Mouse (Mus musculus): ENCODE measurements around the gene BC049352. TPM values are rescaled to one million over a fixed set of nuclear protein-coding genes. Genes with fewer than 3 reads are reported as not detected.
A peak's percentile ranks its signal among the peaks of the same experiment; 100 is the strongest.

Gene BC049352
- total RNA-seq, 2 experiments from 2014 or later = 0.36 TPM; not detected in 1

DNA sequence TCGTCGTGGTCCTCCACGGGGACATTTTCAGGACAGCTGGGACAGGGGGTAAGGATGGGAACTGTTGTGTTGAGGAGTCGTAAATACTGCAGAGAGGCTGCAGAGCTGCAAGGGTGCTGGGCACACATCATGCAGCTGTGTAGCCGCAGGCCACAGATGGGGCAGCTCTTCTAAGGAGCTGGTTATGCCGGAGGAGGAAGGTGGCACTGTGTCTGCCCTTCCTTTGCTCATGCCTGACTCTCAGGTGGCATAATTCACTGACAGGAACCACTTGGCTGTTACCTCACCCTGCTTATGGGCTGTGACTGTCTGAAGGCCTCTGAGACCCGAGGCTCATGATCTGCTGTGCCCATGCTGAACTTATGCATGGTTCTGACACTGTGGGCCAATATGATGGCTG lies 68.5 kb downstream of the BC049352 start:
- no peak for DNase-seq

DNA sequence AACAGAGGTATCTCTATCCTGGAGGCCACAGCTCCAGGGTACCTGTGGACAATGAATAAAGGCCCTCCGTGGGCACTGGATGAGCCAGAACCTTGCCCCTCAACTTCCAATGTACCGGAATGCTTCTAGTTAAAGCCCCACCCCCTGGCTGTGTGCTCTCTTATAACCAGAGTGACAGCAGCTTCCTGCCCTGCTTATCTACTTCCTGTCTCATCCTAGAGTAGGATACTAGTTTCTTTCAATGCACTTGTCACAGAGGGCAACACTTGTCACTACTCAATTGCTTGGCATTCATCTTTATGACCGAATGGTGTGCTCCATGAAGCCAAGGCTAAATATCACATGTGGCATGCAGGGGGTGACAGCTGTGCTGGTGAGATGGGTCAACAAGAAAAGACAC lies 69.5 kb downstream of the BC049352 start:
- no peak for DNase-seq

DNA sequence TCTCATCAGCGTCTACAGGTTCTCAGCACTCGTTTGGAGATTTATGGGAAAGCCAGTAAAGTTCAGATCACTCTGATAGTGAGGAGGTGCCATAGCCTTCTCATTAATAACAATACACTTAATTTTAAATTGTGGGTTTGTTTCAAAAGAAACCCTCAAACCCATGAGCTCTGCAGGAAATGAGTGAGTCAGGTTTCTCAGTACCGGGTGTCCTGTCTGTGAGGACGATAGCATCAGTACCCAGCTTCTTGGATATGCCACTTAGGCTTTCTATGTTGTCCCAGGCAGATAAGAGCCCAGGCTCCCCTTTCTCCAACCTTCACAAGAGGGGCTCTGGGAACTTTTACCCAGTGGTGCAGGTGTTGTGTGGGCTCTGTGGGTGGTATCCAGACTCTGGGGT lies 70.2 kb downstream of the BC049352 start:
- DNase-seq = no peak

DNA sequence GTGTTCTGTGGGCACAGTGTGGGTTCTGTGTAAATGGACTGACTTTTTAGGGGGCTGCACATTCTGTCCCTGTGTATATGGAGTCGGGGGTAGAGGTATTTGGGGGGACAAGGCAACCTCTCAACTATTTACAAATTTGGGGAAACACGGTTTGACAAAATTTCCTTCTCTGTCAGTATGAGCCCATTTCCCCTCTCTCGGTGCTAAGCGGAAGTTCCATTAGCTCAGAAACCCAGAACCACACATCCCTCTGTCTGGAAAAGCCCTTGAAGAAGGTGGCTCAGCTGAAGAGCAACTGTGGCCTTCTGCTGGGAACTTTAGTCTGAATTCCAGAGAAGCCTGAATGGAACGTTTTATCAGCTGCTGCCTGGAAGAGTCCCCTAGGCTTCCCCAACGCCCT lies 70.6 kb downstream of the BC049352 start:
- DNase-seq = no peak

DNA sequence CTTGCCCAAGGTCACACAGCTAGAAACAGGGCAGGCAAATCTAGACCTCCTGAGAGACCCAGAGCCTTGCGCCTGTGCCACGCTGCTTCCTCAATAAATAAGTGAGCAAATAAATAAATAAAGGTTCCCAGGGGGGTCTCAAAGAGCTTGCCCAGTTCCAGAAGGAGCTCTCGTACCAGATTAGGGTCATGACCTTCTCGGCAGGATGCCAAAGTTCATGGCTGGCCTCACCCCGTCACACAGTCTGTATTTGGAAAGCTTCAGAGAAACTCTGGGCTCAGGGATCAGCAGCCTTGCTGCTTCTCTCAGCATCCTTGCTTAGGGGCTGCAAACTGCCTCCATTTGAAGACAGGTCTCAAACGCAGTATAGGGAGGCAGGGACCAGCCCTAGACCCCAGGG lies 72.2 kb downstream of the BC049352 start:
- no peak for DNase-seq

DNA sequence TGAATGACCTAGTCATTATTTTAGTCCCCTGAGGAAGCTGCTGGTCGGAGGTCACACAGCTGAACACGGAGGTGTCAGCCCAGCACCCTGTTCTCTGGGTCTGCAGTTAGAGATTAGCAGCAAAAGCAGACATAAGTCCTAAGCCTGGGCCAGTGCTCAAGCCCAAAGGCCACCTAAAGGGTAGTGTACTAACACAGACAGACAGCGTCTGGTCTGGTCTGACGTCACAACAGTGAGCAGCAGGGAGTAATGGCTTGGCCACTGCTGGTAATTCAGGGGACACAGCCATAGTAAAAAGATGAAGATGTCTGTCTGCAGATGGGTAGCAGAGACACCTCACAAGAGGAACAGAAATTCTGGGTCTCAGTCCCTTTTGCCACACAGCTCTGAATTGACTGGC lies 72.8 kb downstream of the BC049352 start:
- no peak for DNase-seq

DNA sequence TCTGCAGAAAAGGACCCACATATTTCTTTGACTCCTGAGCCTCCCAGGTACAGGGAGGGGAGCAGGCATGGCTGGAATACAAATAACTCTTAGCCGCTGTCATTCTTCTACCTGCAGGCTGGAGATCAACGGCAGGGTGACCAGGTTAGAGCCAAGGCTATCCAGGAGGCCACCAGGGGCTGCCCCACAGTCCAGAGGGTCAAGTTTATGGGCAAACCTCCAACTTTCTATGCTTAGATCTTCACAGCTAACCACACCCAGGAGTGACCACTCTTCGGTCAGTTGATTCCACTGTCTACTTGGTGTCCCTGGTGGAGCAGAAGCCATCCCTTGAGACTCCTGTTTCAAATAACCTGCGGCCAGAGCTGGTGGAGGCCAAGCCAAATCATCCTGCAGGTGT lies 73.6 kb downstream of the BC049352 start:
- no peak for DNase-seq

DNA sequence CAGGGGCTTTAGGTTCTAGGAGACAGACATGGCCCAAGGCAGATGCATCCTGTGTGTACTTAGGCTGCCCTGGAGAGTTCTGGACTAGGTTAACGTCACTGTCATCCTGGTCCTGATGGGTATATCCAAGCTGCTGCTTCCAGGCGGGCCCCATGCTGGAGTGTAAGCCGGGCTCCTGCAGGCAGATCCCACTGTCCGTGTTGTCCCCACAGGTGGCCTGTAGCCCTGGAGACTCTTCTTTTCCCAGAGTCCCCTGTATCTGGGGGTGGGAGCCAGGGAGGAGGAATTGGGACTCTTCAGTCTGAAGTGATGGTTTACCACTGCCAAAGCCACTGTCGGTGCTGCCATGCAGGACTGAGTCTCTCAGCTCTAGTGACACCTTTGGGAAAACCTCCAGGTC lies 74.2 kb downstream of the BC049352 start:
- DNase-seq = no peak

DNA sequence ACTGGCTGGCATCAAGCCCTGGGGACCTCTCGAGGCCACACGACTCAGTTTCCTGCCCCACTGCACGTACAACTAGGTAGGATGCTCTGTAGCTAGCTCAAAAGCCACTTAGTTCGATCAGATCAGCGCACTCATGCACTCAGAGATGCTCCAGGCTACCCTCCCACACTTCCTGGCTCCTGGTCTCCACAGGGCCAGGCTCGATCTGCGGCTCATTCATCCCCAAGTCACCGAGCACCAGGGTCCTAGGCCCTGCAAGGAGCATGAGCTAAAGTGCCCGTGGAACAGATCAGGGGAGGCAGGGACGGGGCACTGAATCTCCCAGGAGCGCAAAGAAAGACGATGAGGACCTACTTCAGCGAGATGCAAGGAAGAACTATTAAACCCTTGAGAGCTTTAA lies 77.3 kb downstream of the BC049352 start:
- DNase-seq = no peak

DNA sequence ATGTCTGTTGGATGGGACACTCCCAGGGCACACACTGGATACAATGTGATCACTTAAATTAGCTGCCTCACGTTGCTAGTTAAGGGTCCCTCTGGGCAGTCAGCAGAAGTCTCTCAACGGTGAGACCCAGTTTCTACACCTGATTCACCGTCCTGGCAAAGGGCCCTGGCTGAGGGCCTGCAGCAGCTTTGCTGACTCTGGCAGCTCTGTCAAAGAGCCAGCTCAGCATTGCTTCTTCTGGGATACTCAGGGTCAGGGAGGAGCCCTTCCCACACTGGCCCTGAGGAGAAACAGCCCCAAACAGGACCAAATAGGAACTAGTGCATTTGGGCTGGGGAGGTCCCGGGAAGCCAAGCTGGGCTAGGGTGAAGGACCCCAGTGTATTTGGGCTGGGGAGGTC lies 79.7 kb downstream of the BC049352 start:
- DNase-seq = peak; percentile 85 to 87

DNA sequence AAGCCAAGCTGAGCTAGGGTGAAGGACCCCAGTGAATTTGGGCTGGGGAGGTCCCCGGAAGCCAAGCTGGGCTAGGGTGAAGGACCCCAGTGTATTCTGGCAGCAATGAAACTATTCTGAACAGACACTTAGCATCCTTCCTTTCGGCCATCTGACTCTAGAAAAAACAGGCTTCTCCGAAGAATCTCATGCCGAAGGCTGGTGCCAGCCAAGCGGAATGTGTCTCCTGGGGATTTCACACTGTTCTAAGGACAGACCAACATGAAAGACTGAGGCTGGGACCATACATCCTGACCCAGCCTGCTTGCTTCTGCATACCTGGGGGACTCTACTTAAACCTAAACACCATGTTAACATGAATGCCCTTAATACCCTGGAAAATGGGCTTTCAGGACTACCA lies 80.1 kb downstream of the BC049352 start:
- no peak for DNase-seq

DNA sequence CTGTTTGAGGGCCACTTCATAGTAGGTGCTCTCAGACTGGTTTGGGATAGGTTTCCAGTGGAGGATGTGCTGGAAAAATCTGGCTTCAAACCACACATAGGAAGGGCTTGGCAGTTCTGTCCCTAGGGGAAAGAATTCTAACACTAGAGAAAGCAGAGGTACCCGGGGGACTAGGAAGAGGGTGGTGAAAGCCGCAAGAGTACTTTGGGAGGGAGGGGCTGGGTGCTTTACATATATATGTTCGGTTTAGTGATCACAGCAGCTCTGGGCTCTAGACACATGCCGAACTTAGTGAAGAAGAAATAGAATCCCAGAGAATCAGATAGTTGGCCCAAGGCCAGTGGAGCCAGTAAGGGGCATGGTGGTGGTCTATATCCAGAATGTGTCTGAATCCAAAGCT lies 85.3 kb downstream of the BC049352 start:
- no peak for DNase-seq

DNA sequence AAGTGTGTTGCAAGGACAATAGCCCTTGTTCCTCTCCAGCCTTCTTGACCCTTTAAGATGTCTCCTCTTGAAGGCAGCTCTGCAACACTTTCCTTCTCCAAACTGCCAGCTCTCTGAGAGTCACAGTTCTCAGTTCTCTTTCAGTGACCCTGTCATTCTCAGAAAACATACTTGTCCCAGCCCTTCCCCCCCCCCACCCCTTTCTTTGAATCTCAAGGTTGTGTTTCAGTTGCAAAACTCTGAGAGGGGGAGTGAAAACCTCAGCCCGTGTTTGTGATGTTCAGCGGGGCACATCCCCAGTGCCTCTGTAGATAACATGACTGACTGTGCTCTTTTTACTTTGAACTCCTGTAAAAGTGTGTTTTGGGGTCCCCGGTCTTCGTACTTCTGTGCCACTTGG lies 86.3 kb downstream of the BC049352 start:
- no peak for DNase-seq

DNA sequence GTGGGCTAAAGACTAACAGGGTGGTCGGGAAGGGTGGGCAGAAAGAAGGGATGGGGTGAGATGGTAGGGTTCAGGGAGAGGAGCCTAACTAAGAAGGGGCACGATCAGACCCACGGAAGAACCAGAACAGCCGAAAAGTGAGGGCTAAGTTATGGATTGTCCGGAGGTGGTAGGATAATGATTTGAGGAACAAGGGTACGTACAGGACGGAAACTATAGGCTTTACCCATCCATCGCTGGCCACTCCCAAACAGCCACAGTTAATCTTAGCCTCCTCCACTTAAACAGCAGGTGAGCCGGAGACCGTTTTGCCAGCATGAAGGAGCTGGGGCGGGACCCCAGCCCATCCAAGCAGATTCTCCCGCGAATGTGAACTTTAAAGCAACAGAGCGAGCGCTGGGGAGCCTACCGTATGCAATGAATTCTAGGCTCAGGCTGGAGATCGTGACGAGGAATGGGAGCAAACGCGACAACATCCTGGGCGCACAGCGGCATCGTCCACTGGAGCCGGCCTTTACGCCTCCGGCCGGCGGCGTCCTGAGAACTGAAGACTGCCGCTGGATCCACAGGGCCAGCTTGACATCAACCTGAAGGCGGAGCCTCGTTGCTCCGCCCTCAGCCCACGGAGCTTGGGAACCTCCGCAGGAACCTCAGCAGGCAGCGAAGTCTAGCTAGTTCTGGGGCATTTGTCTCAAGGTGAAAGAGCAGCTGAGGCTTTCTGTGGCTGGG lies 87.0 kb downstream of the BC049352 start, which contains the start of gene Il10ra:
Gene Il10ra (minus strand): TSS at position 553 of the 729 bp plus-strand sequence.
- peak; percentile 74 to 80 for DNase-seq

DNA sequence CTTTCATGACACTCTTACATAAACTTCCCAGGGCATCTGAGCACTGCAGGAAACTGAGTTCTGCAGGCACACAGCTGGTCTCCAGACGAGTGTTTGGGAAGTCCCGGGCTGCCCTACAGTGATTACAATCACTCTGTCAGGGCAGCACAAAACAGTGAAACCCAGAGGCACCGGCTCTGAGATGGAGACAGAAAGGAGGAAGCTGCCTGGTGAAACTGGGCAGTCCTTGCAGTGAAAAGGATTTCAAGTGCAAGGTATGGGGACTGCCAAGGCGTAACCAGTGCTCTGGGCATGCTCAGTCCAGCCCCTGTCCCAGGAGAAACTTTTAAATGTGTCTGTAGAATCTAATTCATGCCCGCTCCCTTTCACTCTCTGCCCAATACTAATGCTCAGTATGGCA lies 90.4 kb downstream of the BC049352 start:
- DNase-seq = no peak

DNA sequence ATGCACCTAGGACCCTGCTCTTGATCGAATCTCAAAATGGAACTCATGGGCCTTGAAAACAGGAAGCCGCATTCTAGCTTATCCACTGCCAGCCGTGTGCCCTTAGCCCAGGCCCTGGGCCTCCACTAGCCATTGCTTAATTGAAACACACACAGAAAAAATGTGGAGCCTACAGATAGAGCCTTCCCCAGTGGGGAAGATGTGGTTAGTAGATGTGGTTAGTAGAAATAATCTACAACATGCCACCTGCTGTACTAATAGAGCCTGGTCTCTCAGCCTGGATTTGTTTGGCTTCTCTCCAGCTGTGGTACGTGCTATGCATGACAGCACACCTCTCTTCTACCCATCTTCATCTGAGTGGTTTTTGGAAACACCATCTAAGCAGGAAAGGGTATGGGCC lies 92.4 kb downstream of the BC049352 start:
- DNase-seq = no peak

DNA sequence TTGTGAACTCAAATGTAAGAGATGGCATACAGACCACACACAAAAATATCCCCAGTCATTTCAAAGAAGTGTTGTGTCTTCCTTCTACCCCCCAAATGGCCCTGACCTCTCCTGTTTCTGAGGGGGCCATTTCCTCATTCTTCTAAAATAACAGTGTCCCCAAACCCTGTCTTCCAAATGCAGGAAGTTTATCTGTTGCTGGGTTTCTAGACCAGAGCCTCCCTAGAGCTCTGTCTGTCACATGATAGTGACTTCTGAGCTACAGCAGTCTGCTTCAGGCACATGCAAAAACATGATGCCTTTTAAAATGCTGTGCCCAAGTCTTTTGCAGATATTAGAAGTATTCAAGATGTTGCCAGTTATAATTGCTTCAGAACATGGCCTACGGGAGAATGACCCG lies 92.8 kb downstream of the BC049352 start:
- no peak for DNase-seq

DNA sequence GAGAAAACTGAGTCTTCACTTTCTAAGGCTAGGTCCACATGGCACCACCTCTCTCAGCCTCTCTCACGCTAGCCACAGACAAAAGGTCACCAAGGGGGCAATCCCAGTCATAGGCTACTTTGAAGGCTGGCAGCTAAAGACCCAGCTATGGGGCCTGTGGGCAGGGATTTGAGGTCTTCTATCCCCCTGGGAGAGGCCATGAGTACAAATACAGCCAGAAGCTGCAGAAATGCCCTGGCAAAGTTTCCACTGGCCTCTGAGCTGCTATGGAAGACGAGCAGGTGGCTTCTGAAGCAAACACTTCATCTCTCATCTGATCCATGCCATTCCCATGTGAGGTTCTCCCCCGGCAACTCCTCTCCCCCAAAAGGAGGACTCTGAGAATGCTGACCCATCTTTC lies 98.3 kb downstream of the BC049352 start:
- DNase-seq = no peak

DNA sequence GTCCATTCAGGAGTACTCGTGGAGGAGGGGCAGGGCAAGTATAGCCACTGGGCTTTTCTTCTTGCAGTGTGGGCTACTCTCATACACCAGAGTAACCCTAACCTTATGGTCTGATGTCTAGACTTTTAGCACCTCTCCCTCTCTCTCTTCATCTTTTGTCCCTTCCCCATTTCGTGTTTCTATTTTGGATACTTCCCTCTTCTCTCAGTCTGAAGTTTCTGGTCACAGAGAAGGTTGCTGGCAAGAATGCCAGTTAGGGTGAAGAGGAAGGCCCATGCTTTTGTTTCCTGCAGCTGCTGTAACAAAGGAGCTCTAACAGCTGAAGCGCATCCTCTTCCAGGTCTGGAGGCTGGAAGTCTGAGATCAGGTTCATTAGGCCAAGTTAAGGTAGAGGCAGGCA lies 99.1 kb downstream of the BC049352 start:
- no peak for DNase-seq

DNA sequence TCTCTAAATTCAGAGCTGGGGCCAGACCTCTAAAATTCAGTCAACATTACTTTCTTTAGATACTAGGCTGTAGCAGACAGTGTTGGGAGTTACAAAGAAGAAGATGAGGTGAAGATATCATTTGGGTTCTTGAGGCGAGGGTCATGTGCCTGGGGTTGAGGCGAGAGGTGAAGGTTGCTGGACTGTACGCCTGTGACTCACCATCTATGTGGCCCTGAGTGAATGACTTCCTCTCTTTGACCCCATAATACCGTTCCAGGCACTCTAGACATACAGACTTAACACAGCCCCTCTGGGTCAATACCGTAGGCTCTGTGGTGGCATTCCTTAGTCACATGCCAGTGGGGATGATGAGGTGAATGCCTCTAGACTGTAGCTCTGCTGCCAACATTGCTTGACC lies 100.7 kb downstream of the BC049352 start:
- DNase-seq = no peak

DNA sequence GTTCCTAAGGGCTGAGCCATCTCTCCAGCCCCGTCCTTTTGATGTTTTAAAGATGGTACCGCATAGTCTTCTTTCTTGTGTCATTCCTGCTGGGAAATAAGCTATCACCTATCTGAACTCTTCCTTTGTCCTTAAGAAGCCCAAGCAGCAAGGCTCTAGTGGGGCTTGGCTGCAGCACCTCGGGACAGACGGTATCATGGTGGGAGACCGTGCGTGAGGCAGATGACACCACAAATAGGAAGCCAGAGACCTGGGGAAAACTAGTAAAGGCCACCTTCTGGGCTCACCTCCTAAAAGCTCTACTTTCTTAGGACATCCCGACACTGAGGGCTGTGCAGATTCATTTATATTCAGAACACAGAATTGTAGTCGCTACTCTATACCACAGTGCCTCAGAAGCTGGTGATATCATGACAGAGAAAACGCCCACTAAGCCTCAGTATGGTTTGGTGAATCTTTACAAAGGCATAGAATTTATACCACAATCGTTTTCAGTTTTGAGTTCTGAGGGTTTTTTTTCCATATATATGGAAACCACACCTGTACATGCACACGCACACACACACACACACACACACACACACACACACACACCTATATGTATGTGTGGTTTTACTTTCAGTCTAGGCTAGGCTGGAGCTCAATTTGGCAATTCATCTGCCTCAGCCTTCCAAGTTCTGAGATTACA lies 109.8 kb downstream of the BC049352 start:
- no peak for DNase-seq

DNA sequence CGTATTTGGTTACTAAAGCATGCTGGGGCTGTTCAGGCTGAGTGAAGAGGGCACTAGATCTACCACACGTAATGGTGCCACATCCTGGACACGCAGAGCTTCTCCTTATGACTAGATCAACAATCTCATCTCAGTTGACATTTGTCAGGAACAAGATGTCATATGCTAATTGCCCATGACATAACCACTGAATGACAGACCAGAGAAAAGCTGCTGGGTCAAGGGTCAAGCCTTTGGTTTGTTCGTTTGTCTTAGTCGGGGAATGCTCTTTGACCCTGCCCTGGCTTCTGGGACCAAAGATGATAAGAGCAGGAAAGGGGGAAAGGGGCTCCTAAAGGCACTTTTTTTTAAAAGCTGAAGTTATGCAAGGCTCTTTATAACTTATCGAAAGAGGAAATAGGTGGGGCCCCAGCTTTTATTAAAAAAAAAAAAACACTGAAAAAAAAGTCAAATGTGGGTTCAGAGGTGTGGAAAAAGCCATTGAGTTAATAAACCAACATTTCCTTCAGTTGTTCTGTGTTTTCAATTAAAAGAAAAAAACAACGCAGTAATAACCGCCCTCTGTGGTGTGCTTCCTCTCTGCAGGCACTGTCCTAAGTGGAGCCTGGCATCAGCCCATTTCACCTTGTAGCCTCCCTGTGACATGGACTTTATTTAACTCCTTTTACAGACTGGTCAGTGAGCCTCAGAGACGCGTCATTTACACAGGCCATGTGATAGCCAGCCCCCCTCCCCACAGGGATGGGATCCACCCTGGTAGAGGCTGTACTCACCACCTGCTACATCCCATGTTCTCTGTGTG lies 112.6 kb downstream of the BC049352 start:
- DNase-seq = no peak
